Mouse (Mus musculus): Measurements from ENCODE around the gene Cd93.

- TF ChIP-seq CTCF (IDR thresholded peaks at IDR 0.05; ENCODE audit: control insufficient read depth, insufficient read depth, insufficient replicate concordance, low read depth, low read length) = no peak
- no peak for TF ChIP-seq POLR2A (IDR thresholded peaks at IDR 0.05; ENCODE audit: control insufficient read depth, low read depth, low read length)
Observed at GRCm38 (mm10) chr2:148442172-148442571, 1.2 kb downstream of the Cd93 start.
